ENCODE assay signal across 16 mouse cellular contexts in the genomic region with DNA sequence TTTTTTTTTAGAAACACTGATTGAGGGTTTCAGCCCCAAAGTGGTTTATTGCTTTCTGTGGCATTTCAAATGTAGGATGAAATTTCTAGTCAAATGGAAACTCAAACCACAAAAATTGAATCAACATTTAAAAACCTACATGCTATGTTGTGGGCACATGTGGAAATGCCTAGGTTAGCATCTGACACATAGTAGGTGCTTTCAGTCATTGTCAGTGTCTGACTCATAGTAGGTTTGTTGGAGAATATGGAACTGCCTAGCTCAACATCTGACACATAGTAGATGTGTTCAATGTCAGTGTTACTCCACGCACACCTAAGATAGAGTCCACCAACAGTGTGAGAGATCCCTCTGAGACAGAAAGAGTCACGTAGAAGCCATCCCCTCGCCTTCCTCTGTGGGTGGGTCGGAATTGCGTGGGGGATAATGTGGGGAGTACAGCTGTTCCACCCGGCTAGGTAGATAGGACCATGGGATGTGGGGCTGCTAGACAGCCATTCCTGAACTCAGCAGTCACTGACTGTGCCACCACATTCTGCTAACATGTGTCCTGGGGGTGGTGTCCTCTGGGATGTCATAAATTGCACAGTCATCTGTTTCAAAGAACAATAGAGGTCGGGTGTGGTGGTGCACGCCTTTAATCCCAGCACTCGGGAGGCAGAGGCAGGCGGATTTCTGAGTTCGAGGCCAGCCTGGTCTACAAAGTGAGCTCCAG.
"Had no signal": no experiment of that assay in that cellular context is flagged by ENCODE, and none has a peak within 500 bp of the region (broad histone marks: within the 10 kb centered on the region; RNA-seq: fewer than 3 reads in every experiment).

No protein-coding gene starts in this region.

- H3K9ac ChIP-seq: liver, postnatal 0 days; lung, embryonic 15.5 days; midbrain, embryonic 13.5 days; midbrain, embryonic 15.5 days; neural tube, embryonic 12.5 days had no signal

- DNase-seq: lung, adult 2 months; lung, postnatal 14 days; lung, postnatal 36 days; right cerebral cortex, postnatal 25 days; right cerebral cortex, postnatal 4 days; spleen, adult 18-20 months; thymus, adult 18-20 months; thymus, postnatal 14 days; thymus, postnatal 36 days had no signal

- ATAC-seq: liver, postnatal 0 days; lung, postnatal 0 days; midbrain, embryonic 13.5 days; midbrain, embryonic 15.5 days had no signal

- H3K4me3 ChIP-seq: lung, embryonic 15.5 days; midbrain, embryonic 13.5 days; midbrain, embryonic 15.5 days; neural tube, embryonic 12.5 days had no signal

- H3K27ac ChIP-seq: lung, embryonic 15.5 days; macrophage; midbrain, embryonic 13.5 days; midbrain, embryonic 15.5 days; neural tube, embryonic 12.5 days had no signal

- H3K9me3 ChIP-seq: lung, embryonic 15.5 days; midbrain, embryonic 13.5 days; midbrain, embryonic 15.5 days; neural tube, embryonic 12.5 days had no signal

- H3K4me1 ChIP-seq: lung, embryonic 15.5 days; midbrain, embryonic 15.5 days; neural tube, embryonic 12.5 days had no signal

- H3K36me3 ChIP-seq: lung, embryonic 15.5 days; midbrain, embryonic 13.5 days; midbrain, embryonic 15.5 days; neural tube, embryonic 12.5 days had no signal
